Mouse (Mus musculus) heart, adult 2 months (tissue): ENCODE results near the gene Pde4d. TPM values are rescaled to one million over a fixed set of nuclear protein-coding genes. Genes with fewer than 3 reads are reported as not detected.

Source experiments
- DNase-seq, 2 experiments: peaks; one replicate each; pipeline ENCODE4 v3.0.0; 2021
- H3K27ac ChIP-seq: fragments of 200-600 bp; 2 replicates; pipeline ENCODE4 v1.8.1; 2022
- H3K27me3 ChIP-seq: fragments of 200-500 bp; 2 replicates; pipeline ENCODE4 v1.6.1; 2012; ENCODE audit warnings: mild to moderate bottlenecking, low read length, inconsistent platforms, mixed read lengths; ENCODE audit not compliant: control insufficient read depth, insufficient read depth
- H3K36me3 ChIP-seq: fragments of 200-500 bp; 2 replicates; pipeline ENCODE4 v1.6.1; 2012; ENCODE audit warnings: low read length, inconsistent platforms; ENCODE audit not compliant: control insufficient read depth, insufficient read depth
- H3K4me1 ChIP-seq: fragments of 200-500 bp; 2 replicates; pipeline ENCODE4 v1.6.1; 2011; ENCODE audit warnings: low read length; ENCODE audit not compliant: control insufficient read depth, insufficient read depth
- H3K4me3 ChIP-seq: fragments of 200-600 bp; 2 replicates; pipeline ENCODE4 v1.8.1; 2022
- H3K79me2 ChIP-seq: fragments of 200-500 bp; replicated peaks from 2 replicates; pipeline ENCODE4 v1.6.1; 2012; ENCODE audit warnings: mild to moderate bottlenecking, inconsistent platforms, low read length, moderate library complexity, mixed read lengths; ENCODE audit not compliant: control insufficient read depth, insufficient read depth
- H3K9ac ChIP-seq: fragments of 200-500 bp; 2 replicates; pipeline ENCODE4 v1.6.1; 2012; ENCODE audit warnings: low read depth, mild to moderate bottlenecking, control low read depth, inconsistent platforms, low read length, mixed read lengths
- CTCF ChIP-seq: fragments of 200-600 bp; IDR thresholded peaks from 2 replicates; pipeline ENCODE4 v1.8.1; 2022; ENCODE audit warnings: antibody characterized with exemption, mild to moderate bottlenecking, moderate library complexity
- EP300 ChIP-seq: fragments of 200-500 bp; IDR thresholded peaks from 2 replicates; pipeline ENCODE4 v1.6.1; 2011; ENCODE audit warnings: low read depth, low read length, control low read depth; ENCODE audit not compliant: insufficient read depth
- POLR2A ChIP-seq: fragments of 200-500 bp; IDR thresholded peaks from 2 replicates; pipeline ENCODE4 v1.6.1; 2011; ENCODE audit warnings: mild to moderate bottlenecking, low read depth, low read length, control low read depth; ENCODE audit not compliant: insufficient read depth
- WGBS: fragments of 180-500 bp; shearing (Covaris S2); methylation state at CpG from one replicate; pipeline ENCODE4 v1.1.7; 2018; 5-methylcytosine and 5-hydroxymethylcytosine counted together
- intact Hi-C: fragments of 180-260 bp; cut with DNase I; formaldehyde crosslinking; loops from one replicate; pipeline ENCODE4 v1.15.1; 2025
- polyA plus RNA-seq: library from polyadenylated mRNA; depleted of rRNA; stranded (reverse); fragments of >200 nt; gene quantifications from 2 replicates; pipeline ENCODE4 v1.2.3, GENCODE M21; 2012
- total RNA-seq, 2 experiments: library from RNA; stranded (reverse); gene quantifications; 2 replicates each; pipeline ENCODE4 v1.2.3; 2021

Pde4d gene
- total and polyA plus RNA-seq, 3 experiments, result 11.5 to 40.1 (median 38.1) TPM

DNA sequence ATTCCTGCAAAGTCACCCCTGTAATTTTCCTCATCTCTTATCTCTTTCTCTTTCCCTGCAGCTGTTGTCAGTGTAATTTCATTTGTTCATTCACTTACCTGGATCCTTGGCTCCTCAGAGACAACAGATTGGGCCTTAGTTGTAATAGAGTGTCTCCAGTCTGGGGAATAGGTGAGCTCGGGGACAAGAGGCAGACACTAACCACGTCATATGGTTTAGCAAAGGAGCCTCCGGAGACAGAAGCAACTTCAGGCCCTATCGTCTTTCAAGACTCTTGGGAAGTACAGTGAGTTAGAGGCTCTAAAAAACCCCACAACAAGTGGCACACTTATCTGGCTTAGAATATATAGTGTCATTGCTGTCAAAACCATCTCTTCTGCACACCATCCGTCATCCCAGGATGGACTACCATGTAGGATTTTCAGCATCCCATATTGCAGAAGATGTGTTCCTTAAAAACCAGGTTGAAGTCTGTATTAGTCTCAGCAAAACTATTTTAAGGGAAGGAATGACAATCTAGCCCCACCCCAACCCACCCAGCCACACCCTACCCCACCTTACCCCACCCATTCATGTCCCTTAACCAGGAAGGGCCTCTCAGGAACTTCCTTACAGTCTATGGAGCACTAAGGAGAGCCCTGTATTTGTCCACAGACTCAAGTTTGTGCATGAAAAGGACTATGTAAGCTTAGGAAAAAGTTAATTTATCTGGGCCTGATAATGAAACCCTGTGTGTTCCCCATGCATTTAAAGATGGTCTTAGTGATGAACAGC is 1356.6 kb downstream of the Pde4d start:
- intact Hi-C loops, result no loop called here
- no peak overlapping the region for H3K27ac ChIP-seq
- WGBS, result 95% methylated on average over 5 of the region's 5 CpGs
- H3K27me3 ChIP-seq, result no peaks in the 10 kb centered on the region
- no peaks in the 10 kb centered on the region for H3K36me3 ChIP-seq
- no peak for DNase-seq
- H3K4me1 ChIP-seq, result no peaks in the 10 kb centered on the region
- no peaks in the 10 kb centered on the region for H3K79me2 ChIP-seq
- no peak overlapping the region for H3K9ac ChIP-seq
- no peak overlapping the region for H3K4me3 ChIP-seq
- TF ChIP-seq CTCF (no peak), EP300 (no peak), POLR2A (no peak)

DNA sequence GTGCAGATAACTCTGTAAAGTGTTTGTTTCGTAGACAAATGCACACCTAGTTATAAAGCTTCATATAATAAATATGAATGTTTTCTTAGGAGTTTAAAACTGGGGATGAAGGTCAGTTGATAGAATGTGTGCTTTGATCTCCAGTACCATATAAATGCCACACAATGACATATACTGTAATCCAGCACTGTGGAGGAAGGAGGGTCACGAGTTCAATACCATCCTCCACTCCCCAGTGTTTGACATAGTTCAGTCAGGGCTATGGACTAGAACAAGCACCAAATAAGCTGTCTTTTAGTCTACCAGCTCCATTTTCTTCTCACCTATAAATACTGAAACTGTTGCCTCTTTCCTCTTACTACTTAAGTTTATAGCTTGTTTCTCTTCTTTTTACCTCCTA is 1357.3 kb downstream of the Pde4d start:
- 91% methylated on average over 2 of the region's 2 CpGs for WGBS

DNA sequence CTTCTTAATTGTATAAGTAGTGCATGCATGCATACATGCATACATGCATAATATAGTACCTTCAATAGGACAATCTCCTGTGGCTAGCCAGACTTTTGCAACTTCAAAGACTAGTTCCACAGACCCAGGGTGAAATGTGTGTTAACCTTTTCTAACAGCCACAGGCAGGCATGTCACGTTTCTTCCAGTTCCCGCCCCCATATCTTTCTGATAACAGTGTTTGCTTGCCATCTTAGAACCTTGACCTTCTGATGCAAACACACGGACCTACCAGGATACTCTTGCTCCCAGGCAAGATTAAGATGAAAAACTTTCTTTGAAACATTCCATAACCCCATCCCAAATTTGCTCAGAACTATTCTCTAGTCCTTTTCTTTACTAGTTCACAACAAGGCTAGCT is 1357.7 kb downstream of the Pde4d start:
- Histone ChIP-seq H3K27me3 (no peaks in the 10 kb centered on the region), H3K36me3 (no peaks in the 10 kb centered on the region), H3K9ac (no peak overlapping the region), H3K27ac (no peak overlapping the region), H3K79me2 (no peaks in the 10 kb centered on the region), H3K4me3 (no peak overlapping the region), H3K4me1 (no peaks in the 10 kb centered on the region)
- 31% methylated on average over 3 of the region's 3 CpGs for WGBS
- intact Hi-C loops, result no loop called here
- no peak for TF ChIP-seq CTCF
- TF ChIP-seq POLR2A, result no peak
- no peak for TF ChIP-seq EP300
- no peak for DNase-seq

More for the DNA sequence above, 1357.3 kb downstream of the Pde4d start:
- Histone ChIP-seq H3K4me1 (no peaks in the 10 kb centered on the region), H3K27ac (no peak overlapping the region), H3K9ac (no peak overlapping the region), H3K4me3 (no peak overlapping the region), H3K79me2 (no peaks in the 10 kb centered on the region), H3K36me3 (no peaks in the 10 kb centered on the region), H3K27me3 (no peaks in the 10 kb centered on the region)
- DNase-seq, result no peak
- intact Hi-C loops, result no loop called here
- TF ChIP-seq POLR2A (no peak), EP300 (no peak), CTCF (no peak)

DNA sequence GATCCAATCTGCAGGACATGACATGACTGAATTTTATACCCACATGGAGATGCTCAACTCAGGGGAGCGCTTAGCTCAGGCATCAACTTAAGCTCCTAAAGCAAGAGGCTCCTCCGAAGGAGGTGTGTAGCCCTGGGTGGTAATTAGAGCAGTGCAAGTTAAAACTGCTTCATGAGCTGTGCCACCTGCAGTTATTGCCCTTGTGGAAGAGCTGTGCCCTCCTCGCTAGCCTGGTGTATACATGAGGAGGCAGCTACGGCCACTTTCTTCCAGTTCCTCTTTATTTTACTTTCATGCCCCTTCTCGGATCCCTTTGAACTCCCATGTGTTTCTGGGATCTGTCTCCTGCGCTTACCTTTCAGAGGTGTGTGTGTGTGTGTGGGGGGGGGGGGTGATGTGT is 1358.3 kb downstream of the Pde4d start:
- H3K79me2 ChIP-seq, result no peaks in the 10 kb centered on the region
- H3K4me3 ChIP-seq, result no peak overlapping the region
- H3K4me1 ChIP-seq, result no peaks in the 10 kb centered on the region
- no peak for TF ChIP-seq EP300
- TF ChIP-seq POLR2A, result no peak
- no peak for TF ChIP-seq CTCF
- H3K27ac ChIP-seq, result no peak overlapping the region
- H3K27me3 ChIP-seq, result no peaks in the 10 kb centered on the region
- WGBS, result 90% methylated on average over 6 of the region's 6 CpGs
- H3K9ac ChIP-seq, result no peak overlapping the region
- no peaks in the 10 kb centered on the region for H3K36me3 ChIP-seq
- DNase-seq, result no peak
- intact Hi-C loops, result no loop called here

DNA sequence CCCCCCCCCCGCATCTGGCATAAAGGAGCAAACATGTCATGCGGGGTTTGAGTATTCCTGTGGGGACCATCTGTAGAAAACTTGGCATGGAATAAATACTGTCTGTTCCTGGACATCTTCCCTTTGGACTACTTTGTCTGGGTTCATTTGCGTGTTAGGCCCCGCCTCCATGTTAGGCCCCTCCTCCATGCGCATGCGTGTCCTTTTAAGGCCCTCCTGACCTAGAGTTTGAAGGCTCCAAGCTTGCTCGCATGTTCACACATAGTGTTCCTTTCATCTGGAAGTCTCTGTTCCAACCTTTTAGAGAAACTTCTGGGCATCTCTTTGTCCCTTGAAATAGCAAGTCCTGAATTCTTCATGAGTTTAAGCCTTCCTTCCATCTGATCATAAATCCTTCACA is 1359.2 kb downstream of the Pde4d start:
- no peak overlapping the region for H3K27ac ChIP-seq
- DNase-seq, result no peak
- H3K4me1 ChIP-seq, result no peaks in the 10 kb centered on the region
- no peaks in the 10 kb centered on the region for H3K79me2 ChIP-seq
- no peak overlapping the region for H3K9ac ChIP-seq
- TF ChIP-seq CTCF (no peak), POLR2A (no peak), EP300 (no peak)
- H3K4me3 ChIP-seq, result no peak overlapping the region
- 69% methylated on average over 7 of the region's 7 CpGs for WGBS
- H3K27me3 ChIP-seq, result no peaks in the 10 kb centered on the region
- intact Hi-C loops, result no loop called here
- H3K36me3 ChIP-seq, result no peaks in the 10 kb centered on the region

DNA sequence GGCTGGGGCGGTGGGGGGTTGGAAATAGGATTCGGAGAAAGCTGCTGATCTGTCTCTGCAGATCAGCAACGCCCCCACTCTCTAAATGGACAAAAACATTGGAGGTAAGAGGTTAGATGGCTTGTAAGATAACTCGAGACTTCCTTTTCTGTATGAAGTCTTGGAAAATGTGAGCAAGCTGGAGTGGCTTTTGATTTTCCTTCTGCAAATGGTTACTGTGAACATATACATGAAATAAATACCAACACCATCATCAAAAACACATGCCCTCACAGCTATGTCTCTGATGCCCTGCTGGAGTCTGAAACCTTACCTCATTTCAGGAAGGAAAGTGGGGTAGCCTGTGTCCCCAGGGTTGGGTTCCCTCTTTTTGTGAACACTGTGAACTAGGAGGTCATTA is 1359.9 kb downstream of the Pde4d start:
- Histone ChIP-seq H3K4me3 (no peak overlapping the region), H3K4me1 (no peaks in the 10 kb centered on the region), H3K27ac (no peak overlapping the region), H3K9ac (no peak overlapping the region), H3K36me3 (no peaks in the 10 kb centered on the region), H3K27me3 (no peaks in the 10 kb centered on the region), H3K79me2 (no peaks in the 10 kb centered on the region)
- no peak for TF ChIP-seq CTCF
- no peak for TF ChIP-seq POLR2A
- no peak for TF ChIP-seq EP300
- intact Hi-C loops, result no loop called here
- WGBS, result 81% methylated on average over 4 of the region's 4 CpGs
- DNase-seq, result no peak
